Mouse (Mus musculus): ENCODE data around the gene Samhd1. TPM values are rescaled to one million over a fixed set of nuclear protein-coding genes. Genes with fewer than 3 reads are reported as not detected.

Gene Samhd1
- polyA plus RNA-seq, 1 experiment from 2014 or later, result 33.1 TPM

DNA sequence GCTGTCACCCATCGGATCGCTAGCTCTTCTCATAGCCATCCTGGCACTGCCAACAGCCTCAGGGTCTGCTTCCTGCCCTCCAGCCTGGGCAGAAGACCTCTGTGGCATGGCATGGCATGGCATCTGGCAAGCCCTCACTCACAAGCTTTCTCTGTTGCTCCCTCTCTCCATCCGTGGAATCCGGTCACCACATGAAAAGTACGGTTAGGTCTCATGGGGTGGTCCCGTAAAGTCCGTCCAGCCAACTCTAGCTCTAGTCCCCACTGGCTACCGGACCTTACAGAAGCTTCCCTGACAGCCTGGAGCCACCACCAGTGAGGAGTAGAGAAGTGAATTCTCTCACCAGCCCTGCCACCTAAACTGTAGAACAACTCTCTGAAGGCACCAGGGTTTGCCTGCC lies 53.7 kb downstream of the Samhd1 start:
- Histone ChIP-seq H3K27me3 (replicated peaks; ENCODE audit: control insufficient read depth, insufficient read depth, low read length) (peaks cover 50% of the 10 kb centered on the region), H3K9ac (ENCODE audit: low read depth, low read length) (no peak overlapping the region), H3K9me3 (ENCODE audit: control insufficient read depth, low read length) (no peaks in the 10 kb centered on the region), H3K36me3 (ENCODE audit: control insufficient read depth, insufficient read depth, low read length) (no peaks in the 10 kb centered on the region), H3K4me2 (no peak overlapping the region), H3K27ac (ENCODE audit: low read depth, low read length) (no peak overlapping the region), H3K4me1 (replicated peaks; ENCODE audit: control insufficient read depth, insufficient read depth, low read length) (peaks cover 11% of the 10 kb centered on the region), H3K4me3 (ENCODE audit: low read depth, low read length) (no peak overlapping the region)
- ATAC-seq (replicated peaks; ENCODE audit: low FRiP score), result no peak
- WGBS, result 85% methylated on average over 8 of the region's 8 CpGs
- no peak for DNase-seq (ENCODE audit: low spot score)

DNA sequence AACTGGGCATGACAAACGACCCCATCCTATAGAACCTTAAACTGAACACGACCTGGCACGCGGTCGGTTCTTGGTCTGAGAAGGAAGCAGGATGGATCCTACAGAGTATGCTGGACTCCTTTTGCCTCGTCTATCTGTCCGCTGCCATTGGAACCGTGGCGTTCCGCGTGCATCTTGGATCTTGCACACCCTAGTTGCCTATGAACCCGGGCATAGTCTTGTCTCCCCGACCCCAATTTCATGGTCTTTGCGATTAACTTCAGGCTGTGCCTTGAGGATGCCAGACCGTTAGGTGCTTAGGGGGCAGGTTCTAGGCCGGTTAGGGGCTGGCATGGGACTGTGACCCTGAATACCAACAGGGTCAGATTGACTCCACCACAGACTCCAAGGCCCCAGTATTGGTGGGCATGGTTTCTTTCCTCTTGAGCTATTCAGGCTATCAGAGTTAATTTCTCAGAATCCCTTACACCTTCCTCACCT lies 55.3 kb downstream of the Samhd1 start:
- peak overlapping the region; percentile 78 for H3K9ac ChIP-seq (ENCODE audit: low read depth, low read length)
- H3K4me1 ChIP-seq (replicated peaks; ENCODE audit: control insufficient read depth, insufficient read depth, low read length), result peaks cover 21% of the 10 kb centered on the region
- WGBS, result 15% methylated on average over 16 of the region's 16 CpGs
- DNase-seq (ENCODE audit: low spot score) (no peak), ATAC-seq (replicated peaks; ENCODE audit: low FRiP score) (no peak)
- no peaks in the 10 kb centered on the region for H3K36me3 ChIP-seq (ENCODE audit: control insufficient read depth, insufficient read depth, low read length)
- H3K9me3 ChIP-seq (ENCODE audit: control insufficient read depth, low read length), result no peaks in the 10 kb centered on the region
- peak overlapping the region; percentile 89 for H3K27ac ChIP-seq (ENCODE audit: low read depth, low read length)
- H3K4me3 ChIP-seq (ENCODE audit: low read depth, low read length), result peak overlapping the region; percentile 71
- peak overlapping the region; percentile 81 for H3K4me2 ChIP-seq
- H3K27me3 ChIP-seq (replicated peaks; ENCODE audit: control insufficient read depth, insufficient read depth, low read length), result peaks cover 50% of the 10 kb centered on the region

DNA sequence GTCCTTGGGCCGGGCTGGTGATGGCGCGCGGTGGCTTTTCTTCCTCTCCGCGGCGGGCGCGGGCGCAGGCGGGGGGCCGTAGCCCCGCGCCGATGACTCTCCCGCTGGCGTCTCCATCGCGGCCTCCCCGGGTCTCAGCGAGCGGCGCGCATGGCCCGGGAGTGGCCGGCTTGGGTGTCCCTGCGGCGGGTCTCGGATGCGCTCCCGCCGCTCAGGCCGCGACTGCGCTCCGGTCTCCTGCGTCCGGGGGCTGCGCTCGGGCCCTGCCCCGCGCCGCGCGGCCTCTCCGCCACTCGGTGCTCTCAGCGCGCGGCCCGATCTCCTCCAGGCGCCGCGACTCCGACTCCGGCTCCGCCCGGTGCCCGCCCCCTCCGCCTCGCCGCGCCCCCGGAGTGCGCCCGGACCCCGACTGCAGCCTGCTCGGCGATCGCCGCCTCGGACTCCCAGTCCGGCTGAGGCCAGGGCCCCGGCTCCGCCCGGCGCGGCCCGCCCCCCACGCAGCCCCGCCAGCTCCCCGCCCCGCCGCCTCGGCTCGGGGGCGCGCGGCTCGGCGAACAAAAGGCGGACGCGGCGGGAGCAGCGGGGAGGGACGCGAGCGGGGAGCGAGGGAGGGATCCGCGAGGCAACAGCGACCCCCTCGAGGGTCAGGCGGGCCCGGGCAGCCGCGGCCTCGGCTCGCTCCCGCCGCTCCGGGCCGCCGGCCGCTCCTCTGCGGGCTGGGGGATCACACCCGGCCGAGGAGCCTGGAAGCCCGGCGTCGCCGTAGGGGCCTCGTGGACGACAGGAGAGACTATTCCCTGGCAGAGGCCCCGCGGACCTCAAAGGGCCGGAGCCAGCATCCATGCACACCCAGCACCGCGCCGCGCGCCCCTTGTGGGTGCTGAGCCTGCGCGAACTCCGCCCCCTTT lies 56.0 kb downstream of the Samhd1 start, which contains the start of gene Soga1:
Gene Soga1 (minus strand): TSS at position 462 of the 908 bp plus-strand sequence.
- Histone ChIP-seq H3K27me3 (replicated peaks; ENCODE audit: control insufficient read depth, insufficient read depth, low read length) (peaks cover 50% of the 10 kb centered on the region), H3K9me3 (ENCODE audit: control insufficient read depth, low read length) (no peaks in the 10 kb centered on the region), H3K4me1 (replicated peaks; ENCODE audit: control insufficient read depth, insufficient read depth, low read length) (peaks cover 24% of the 10 kb centered on the region), H3K4me2 (peak within 1 kb of the TSS; percentile 81), H3K9ac (ENCODE audit: low read depth, low read length) (peak within 1 kb of the TSS; percentile 78), H3K27ac (ENCODE audit: low read depth, low read length) (peak within 1 kb of the TSS; percentile 89), H3K36me3 (ENCODE audit: control insufficient read depth, insufficient read depth, low read length) (no peaks in the 10 kb centered on the region), H3K4me3 (ENCODE audit: low read depth, low read length) (peak within 1 kb of the TSS; percentile 71)
- peak; percentile 78 for ATAC-seq (replicated peaks; ENCODE audit: low FRiP score)
- WGBS, result under 1% methylated on average over 113 of the region's 136 CpGs
- DNase-seq (ENCODE audit: low spot score), result peak; percentile 79

DNA sequence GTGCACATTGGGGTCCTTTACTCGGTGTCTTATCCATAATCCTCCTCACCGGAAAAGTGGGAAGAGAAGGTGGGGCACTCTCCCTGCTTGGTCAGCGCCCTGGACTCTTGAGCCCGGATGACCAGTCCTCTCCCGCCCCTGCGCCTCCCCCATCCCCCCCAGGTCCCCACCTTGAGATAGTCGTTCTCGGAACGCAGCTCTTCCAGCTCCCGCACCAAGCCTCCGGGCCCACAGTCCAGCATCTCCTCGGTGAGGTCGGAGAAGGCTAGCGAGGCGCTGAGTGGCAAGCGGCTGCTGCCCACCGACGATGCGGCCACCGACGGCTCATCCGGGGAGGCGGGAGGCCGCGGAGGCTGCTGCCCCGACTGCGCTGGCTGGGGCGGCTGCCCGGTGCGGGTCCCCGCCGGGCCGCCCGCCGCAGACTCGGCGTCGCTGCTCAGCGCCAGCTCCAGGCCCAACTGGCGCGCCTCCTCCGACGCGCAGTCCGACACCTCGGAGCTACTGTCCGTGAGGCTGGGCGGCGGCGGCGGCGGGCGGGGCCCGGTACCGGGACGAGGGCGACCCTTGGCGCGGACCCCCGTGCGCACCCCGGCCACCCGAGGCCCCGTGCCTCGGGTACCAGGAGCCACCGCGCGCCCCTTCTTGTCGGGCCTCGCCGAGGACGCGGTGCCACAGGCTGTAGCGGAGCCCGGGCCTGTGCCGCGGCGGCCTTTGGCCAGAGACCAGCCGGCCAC lies 56.8 kb downstream of the Samhd1 start:
- Histone ChIP-seq H3K4me2 (peak overlapping the region; percentile 81), H3K4me1 (replicated peaks; ENCODE audit: control insufficient read depth, insufficient read depth, low read length) (peaks cover 24% of the 10 kb centered on the region), H3K9ac (ENCODE audit: low read depth, low read length) (peak overlapping the region; percentile 78), H3K27ac (ENCODE audit: low read depth, low read length) (peak overlapping the region; percentile 89), H3K36me3 (ENCODE audit: control insufficient read depth, insufficient read depth, low read length) (no peaks in the 10 kb centered on the region), H3K27me3 (replicated peaks; ENCODE audit: control insufficient read depth, insufficient read depth, low read length) (peaks cover 50% of the 10 kb centered on the region), H3K4me3 (ENCODE audit: low read depth, low read length) (peak overlapping the region; percentile 71), H3K9me3 (ENCODE audit: control insufficient read depth, low read length) (no peaks in the 10 kb centered on the region)
- WGBS, result 1% methylated on average over 79 of the region's 79 CpGs
- ATAC-seq (replicated peaks; ENCODE audit: low FRiP score) (peak; percentile 2; the same call in 1 of the 2 replicates), DNase-seq (ENCODE audit: low spot score) (peak; percentile 55)

DNA sequence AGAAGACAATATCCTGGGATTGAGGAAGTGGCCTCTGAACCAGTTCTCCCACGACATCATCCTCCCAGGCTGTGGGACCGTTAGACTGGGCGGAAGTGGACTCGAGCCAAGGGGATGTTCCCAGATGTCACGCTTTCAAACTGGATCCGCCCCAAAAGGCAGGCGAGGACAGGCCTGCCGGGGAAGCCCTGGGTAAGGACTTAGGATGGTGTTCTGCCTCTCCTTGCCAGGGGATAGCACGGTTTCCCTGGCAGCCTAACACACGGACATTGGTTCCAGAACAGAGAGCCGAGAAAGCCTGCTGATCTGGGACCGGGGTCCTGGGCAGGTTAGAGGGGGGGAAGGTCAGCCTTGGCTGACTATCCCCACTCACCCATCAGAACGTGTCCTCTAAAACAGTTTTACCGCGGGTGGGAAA lies 57.4 kb downstream of the Samhd1 start:
- peaks cover 50% of the 10 kb centered on the region for H3K27me3 ChIP-seq (replicated peaks; ENCODE audit: control insufficient read depth, insufficient read depth, low read length)
- H3K36me3 ChIP-seq (ENCODE audit: control insufficient read depth, insufficient read depth, low read length), result no peaks in the 10 kb centered on the region
- peak overlapping the region; percentile 71 for H3K4me3 ChIP-seq (ENCODE audit: low read depth, low read length)
- ATAC-seq (replicated peaks; ENCODE audit: low FRiP score) (0 out of 2 replicates have a peak, but pooled peaks have one; percentile 6), DNase-seq (ENCODE audit: low spot score) (peak; percentile 55)
- WGBS, result 10% methylated on average over 15 of the region's 15 CpGs
- peaks cover 28% of the 10 kb centered on the region for H3K4me1 ChIP-seq (replicated peaks; ENCODE audit: control insufficient read depth, insufficient read depth, low read length)
- no peaks in the 10 kb centered on the region for H3K9me3 ChIP-seq (ENCODE audit: control insufficient read depth, low read length)
- H3K27ac ChIP-seq (ENCODE audit: low read depth, low read length), result peak overlapping the region; percentile 89
- peak overlapping the region; percentile 78 for H3K9ac ChIP-seq (ENCODE audit: low read depth, low read length)
- peak overlapping the region; percentile 81 for H3K4me2 ChIP-seq

DNA sequence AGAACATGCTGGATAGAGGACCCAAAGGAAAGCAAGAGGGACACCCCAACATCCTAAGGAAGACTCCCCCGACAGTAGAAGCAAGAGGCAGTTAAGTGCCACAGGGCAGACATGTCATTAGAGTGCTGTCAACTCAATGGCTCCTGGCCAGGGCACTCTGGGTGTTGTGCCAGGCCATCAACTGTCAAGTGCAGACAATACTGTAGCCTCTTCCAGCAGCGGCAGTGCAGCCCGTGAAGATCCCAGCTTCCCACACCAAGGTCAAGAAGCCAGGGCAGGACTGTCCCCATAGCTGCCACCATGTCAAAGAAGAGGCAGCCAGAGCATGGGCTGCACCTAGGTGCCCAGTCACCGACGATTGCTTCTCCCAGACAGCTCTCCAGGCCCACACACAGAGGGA lies 57.9 kb downstream of the Samhd1 start:
- WGBS, result 47% methylated on average over 5 of the region's 5 CpGs
- Histone ChIP-seq H3K4me2 (peak overlapping the region; percentile 81), H3K27ac (ENCODE audit: low read depth, low read length) (no peak overlapping the region; the same call in 1 of the 2 replicates), H3K36me3 (ENCODE audit: control insufficient read depth, insufficient read depth, low read length) (no peaks in the 10 kb centered on the region), H3K27me3 (replicated peaks; ENCODE audit: control insufficient read depth, insufficient read depth, low read length) (peaks cover 48% of the 10 kb centered on the region), H3K9ac (ENCODE audit: low read depth, low read length) (peak overlapping the region; percentile 20; the same call in 1 of the 2 replicates), H3K4me3 (ENCODE audit: low read depth, low read length) (peak overlapping the region; percentile 71), H3K4me1 (replicated peaks; ENCODE audit: control insufficient read depth, insufficient read depth, low read length) (peaks cover 33% of the 10 kb centered on the region), H3K9me3 (ENCODE audit: control insufficient read depth, low read length) (no peaks in the 10 kb centered on the region)
- ATAC-seq (replicated peaks; ENCODE audit: low FRiP score) (no peak), DNase-seq (ENCODE audit: low spot score) (no peak)

DNA sequence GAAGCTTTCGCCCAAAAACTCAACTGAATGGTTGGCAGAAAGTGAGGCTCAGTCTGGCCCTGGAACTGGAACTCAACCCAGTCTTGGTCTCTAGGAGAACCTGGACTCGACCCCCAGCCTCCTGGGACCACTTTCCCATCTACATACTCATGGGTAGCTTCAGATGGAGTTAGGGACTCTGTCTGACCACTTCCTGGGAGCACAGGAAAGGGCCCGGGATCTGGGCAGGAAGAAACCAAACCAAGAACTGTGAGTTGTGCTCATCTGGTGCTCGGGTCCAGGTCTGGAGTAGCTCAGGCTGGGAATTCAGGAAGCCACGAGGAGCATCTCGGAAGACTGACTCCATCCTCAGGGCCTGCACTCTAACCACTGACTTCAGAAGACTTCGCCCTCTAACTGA lies 58.5 kb downstream of the Samhd1 start:
- H3K4me3 ChIP-seq (ENCODE audit: low read depth, low read length), result no peak overlapping the region
- 75% methylated on average over 7 of the region's 7 CpGs for WGBS
- DNase-seq (ENCODE audit: low spot score) (no peak), ATAC-seq (replicated peaks; ENCODE audit: low FRiP score) (no peak)
- H3K9ac ChIP-seq (ENCODE audit: low read depth, low read length), result no peak overlapping the region
- peaks cover 46% of the 10 kb centered on the region for H3K27me3 ChIP-seq (replicated peaks; ENCODE audit: control insufficient read depth, insufficient read depth, low read length)
- no peak overlapping the region for H3K27ac ChIP-seq (ENCODE audit: low read depth, low read length)
- H3K4me2 ChIP-seq, result peak overlapping the region; percentile 81
- no peaks in the 10 kb centered on the region for H3K9me3 ChIP-seq (ENCODE audit: control insufficient read depth, low read length)
- peaks cover 38% of the 10 kb centered on the region for H3K4me1 ChIP-seq (replicated peaks; ENCODE audit: control insufficient read depth, insufficient read depth, low read length)
- H3K36me3 ChIP-seq (ENCODE audit: control insufficient read depth, insufficient read depth, low read length), result no peaks in the 10 kb centered on the region

DNA sequence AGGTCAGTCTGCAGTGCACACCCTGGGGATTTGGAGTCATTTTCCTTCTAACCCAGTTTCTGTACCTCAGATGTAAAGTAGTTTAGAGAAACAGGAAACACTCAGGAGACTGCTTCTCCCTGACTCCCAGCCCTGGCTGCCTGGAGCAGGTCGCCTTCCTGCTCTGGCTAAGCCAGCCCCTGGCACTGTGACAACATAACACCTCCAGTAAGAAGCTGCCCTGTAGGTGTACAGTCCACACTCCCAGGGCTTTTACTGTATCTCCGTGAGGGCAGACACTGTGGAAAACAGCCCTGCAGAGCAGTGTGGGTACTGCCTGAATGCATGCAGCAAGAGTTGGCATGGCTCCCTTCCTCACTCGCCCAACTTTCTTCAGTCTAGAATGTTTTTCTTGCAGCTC lies 59.4 kb downstream of the Samhd1 start:
- Histone ChIP-seq H3K9ac (ENCODE audit: low read depth, low read length) (0 out of 2 replicates have a peak overlapping the region, but pooled peaks have one; percentile 23), H3K4me2 (peak overlapping the region; percentile 30; the same call in 1 of the 2 replicates), H3K9me3 (ENCODE audit: control insufficient read depth, low read length) (no peaks in the 10 kb centered on the region), H3K36me3 (ENCODE audit: control insufficient read depth, insufficient read depth, low read length) (no peaks in the 10 kb centered on the region), H3K27ac (ENCODE audit: low read depth, low read length) (no peak overlapping the region), H3K4me3 (ENCODE audit: low read depth, low read length) (no peak overlapping the region), H3K27me3 (replicated peaks; ENCODE audit: control insufficient read depth, insufficient read depth, low read length) (peaks cover 39% of the 10 kb centered on the region), H3K4me1 (replicated peaks; ENCODE audit: control insufficient read depth, insufficient read depth, low read length) (peaks cover 47% of the 10 kb centered on the region)
- ATAC-seq (replicated peaks; ENCODE audit: low FRiP score), result no peak
- 64% methylated on average over 3 of the region's 3 CpGs for WGBS
- no peak for DNase-seq (ENCODE audit: low spot score)
